Mouse (Mus musculus) hindbrain, embryonic 10.5 days (tissue): ENCODE results near the gene Zswim1. TPM values are rescaled to one million over a fixed set of nuclear protein-coding genes. Genes with fewer than 3 reads are reported as not detected.

Experiments used
- DNase-seq: peaks from one replicate; pipeline ENCODE4 v3.0.0-alpha.2; 2017; ENCODE audit warnings: low spot score
- H3K27ac ChIP-seq: fragments of 300-500 bp; sonication (generic); 2 replicates; pipeline ENCODE4 v1.5.1; 2016; ENCODE audit warnings: mild to moderate bottlenecking, moderate library complexity
- H3K27me3 ChIP-seq: fragments of 300-500 bp; sonication (generic); 2 replicates; pipeline ENCODE4 v1.6.1; 2016; ENCODE audit warnings: mild to moderate bottlenecking; ENCODE audit not compliant: poor library complexity, insufficient read depth, severe bottlenecking
- H3K36me3 ChIP-seq: fragments of 300-500 bp; sonication (generic); 2 replicates; pipeline ENCODE4 v1.6.1; 2016; ENCODE audit warnings: mild to moderate bottlenecking, moderate library complexity
- H3K4me1 ChIP-seq: fragments of 300-500 bp; sonication (generic); replicated peaks from 2 replicates; pipeline ENCODE4 v1.6.1; 2016; ENCODE audit warnings: mild to moderate bottlenecking
- H3K4me3 ChIP-seq: fragments of 300-500 bp; sonication (generic); 2 replicates; pipeline ENCODE4 v1.5.1; 2016; ENCODE audit warnings: mild to moderate bottlenecking, moderate library complexity
- H3K9me3 ChIP-seq: fragments of 300-500 bp; sonication (generic); 2 replicates; pipeline ENCODE4 v1.6.1; 2016; ENCODE audit warnings: mild to moderate bottlenecking, moderate library complexity
- WGBS: fragments of 180-500 bp; shearing (Covaris S2); methylation state at CpG from one replicate; pipeline ENCODE4 v1.1.7; 2016; 5-methylcytosine and 5-hydroxymethylcytosine counted together
- polyA plus RNA-seq: library from polyadenylated mRNA; unstranded; fragments of >200 nt; fragmentation: Nextera tagmentation; extraction: Ambion mirVana; gene quantifications from 2 replicates; pipeline ENCODE4 v1.2.1, GENCODE M21; 2016

Zswim1 gene
- polyA plus RNA-seq, 1 experiment from 2014 or later, result 27.5 TPM

GRCm38 (mm10) chr2:164821060-164821459 lies 1.4 kb upstream of the Zswim1 start:
- H3K4me1 ChIP-seq, result peaks cover 28% of the 10 kb centered on the region
- no peaks in the 10 kb centered on the region for H3K9me3 ChIP-seq
- no peak overlapping the region for H3K27ac ChIP-seq
- H3K4me3 ChIP-seq, result no peak overlapping the region
- no peaks in the 10 kb centered on the region for H3K27me3 ChIP-seq
- WGBS, result 88% methylated on average over 6 of the region's 6 CpGs
- H3K36me3 ChIP-seq, result peaks cover 37% of the 10 kb centered on the region
- DNase-seq, result no peak

GRCm38 (mm10) chr2:164823181-164823585 lies 697 bp downstream of the Zswim1 start:
- H3K27ac ChIP-seq, result peak overlapping the region; percentile 89
- H3K4me1 ChIP-seq, result peaks cover 22% of the 10 kb centered on the region
- no peaks in the 10 kb centered on the region for H3K9me3 ChIP-seq
- peak overlapping the region; percentile 78 for H3K4me3 ChIP-seq
- H3K27me3 ChIP-seq, result no peaks in the 10 kb centered on the region
- WGBS, result 3% methylated on average over 10 of the region's 10 CpGs
- DNase-seq, result no peak
- peaks cover 58% of the 10 kb centered on the region for H3K36me3 ChIP-seq

GRCm38 (mm10) chr2:164823969-164824368 lies 1.5 kb downstream of the Zswim1 start:
- no peak for DNase-seq
- no peaks in the 10 kb centered on the region for H3K9me3 ChIP-seq
- WGBS, result 98% methylated on average over 4 of the region's 4 CpGs
- peak overlapping the region; percentile 78 for H3K4me3 ChIP-seq
- no peaks in the 10 kb centered on the region for H3K27me3 ChIP-seq
- H3K4me1 ChIP-seq, result peaks cover 22% of the 10 kb centered on the region
- no peak overlapping the region for H3K27ac ChIP-seq
- peaks cover 66% of the 10 kb centered on the region for H3K36me3 ChIP-seq

GRCm38 (mm10) chr2:164825521-164825920 lies 3.0 kb downstream of the Zswim1 start:
- DNase-seq, result no peak
- Histone ChIP-seq H3K9me3 (no peaks in the 10 kb centered on the region), H3K36me3 (peaks cover 60% of the 10 kb centered on the region), H3K4me3 (no peak overlapping the region), H3K4me1 (peaks cover 22% of the 10 kb centered on the region), H3K27ac (no peak overlapping the region), H3K27me3 (no peaks in the 10 kb centered on the region)
- WGBS, result 94% methylated on average over 17 of the region's 17 CpGs

- no peak for DNase-seq
- 90% methylated on average over 16 of the region's 16 CpGs for WGBS
- peaks cover 48% of the 10 kb centered on the region for H3K36me3 ChIP-seq
- no peaks in the 10 kb centered on the region for H3K27me3 ChIP-seq
- no peaks in the 10 kb centered on the region for H3K9me3 ChIP-seq
- H3K4me1 ChIP-seq, result peaks cover 18% of the 10 kb centered on the region
- no peak overlapping the region for H3K4me3 ChIP-seq
- no peak overlapping the region for H3K27ac ChIP-seq
Observed at GRCm38 (mm10) chr2:164827146-164827850, 4.8 kb downstream of the Zswim1 start.

GRCm38 (mm10) chr2:164828437-164828836 lies 6.0 kb downstream of the Zswim1 start, which contains the start of gene Spata25:
Gene Spata25, minus strand, starts transcription at chr2:164828537.
- peaks cover 48% of the 10 kb centered on the region for H3K36me3 ChIP-seq
- 85% methylated on average over 6 of the region's 6 CpGs for WGBS
- H3K4me1 ChIP-seq, result peaks cover 21% of the 10 kb centered on the region
- H3K27ac ChIP-seq, result no peak within 1 kb of the TSS
- H3K4me3 ChIP-seq, result no peak within 1 kb of the TSS
- DNase-seq, result no peak
- no peaks in the 10 kb centered on the region for H3K27me3 ChIP-seq
- H3K9me3 ChIP-seq, result no peaks in the 10 kb centered on the region

- Histone ChIP-seq H3K27ac (no peak overlapping the region), H3K4me1 (peaks cover 18% of the 10 kb centered on the region), H3K4me3 (no peak overlapping the region), H3K36me3 (peaks cover 48% of the 10 kb centered on the region), H3K27me3 (no peaks in the 10 kb centered on the region), H3K9me3 (no peaks in the 10 kb centered on the region)
- WGBS, result 89% methylated on average over 1 of the region's 1 CpGs
- DNase-seq, result no peak
Observed at GRCm38 (mm10) chr2:164829090-164829489, 6.6 kb downstream of the Zswim1 start.

- peaks cover 31% of the 10 kb centered on the region for H3K4me1 ChIP-seq
- H3K9me3 ChIP-seq, result no peaks in the 10 kb centered on the region
- 88% methylated on average over 10 of the region's 10 CpGs for WGBS
- no peak overlapping the region for H3K27ac ChIP-seq
- no peak for DNase-seq
- H3K27me3 ChIP-seq, result no peaks in the 10 kb centered on the region
- no peak overlapping the region for H3K4me3 ChIP-seq
- peaks cover 39% of the 10 kb centered on the region for H3K36me3 ChIP-seq
Observed at GRCm38 (mm10) chr2:164831029-164831428, 8.5 kb downstream of the Zswim1 start.

- H3K27me3 ChIP-seq, result no peaks in the 10 kb centered on the region
- peak overlapping the region; percentile 92 for H3K27ac ChIP-seq
- peaks cover 38% of the 10 kb centered on the region for H3K36me3 ChIP-seq
- WGBS, result 66% methylated on average over 16 of the region's 16 CpGs
- H3K4me1 ChIP-seq, result peaks cover 31% of the 10 kb centered on the region
- no peaks in the 10 kb centered on the region for H3K9me3 ChIP-seq
- DNase-seq, result no peak
- H3K4me3 ChIP-seq, result peak overlapping the region; percentile 81
Observed at GRCm38 (mm10) chr2:164832032-164832747, 9.7 kb downstream of the Zswim1 start.

- WGBS, result 1% methylated on average over 35 of the region's 35 CpGs
- Histone ChIP-seq H3K9me3 (no peaks in the 10 kb centered on the region), H3K4me1 (peaks cover 31% of the 10 kb centered on the region), H3K4me3 (peak within 1 kb of the TSS; percentile 81), H3K27ac (peak within 1 kb of the TSS; percentile 92), H3K36me3 (peaks cover 38% of the 10 kb centered on the region), H3K27me3 (no peaks in the 10 kb centered on the region)
- DNase-seq, result peak; percentile 69
Observed at GRCm38 (mm10) chr2:164832748-164833301, 10.3 kb downstream of the Zswim1 start, which contains the start of gene Ctsa. Gene Ctsa, plus strand, starts transcription at chr2:164832873.

- Histone ChIP-seq H3K4me1 (peaks cover 31% of the 10 kb centered on the region), H3K27ac (peak within 1 kb of the TSS; percentile 92), H3K9me3 (no peaks in the 10 kb centered on the region), H3K36me3 (peaks cover 38% of the 10 kb centered on the region), H3K4me3 (peak within 1 kb of the TSS; percentile 81), H3K27me3 (no peaks in the 10 kb centered on the region)
- DNase-seq, result peak; percentile 92
- under 1% methylated on average over 31 of the region's 31 CpGs for WGBS
Observed at GRCm38 (mm10) chr2:164833314-164833959, 11.0 kb downstream of the Zswim1 start, which contains the start of gene Neurl2. Gene Neurl2, minus strand, starts transcription at chr2:164833456.

- Histone ChIP-seq H3K27me3 (no peaks in the 10 kb centered on the region), H3K9me3 (no peaks in the 10 kb centered on the region), H3K36me3 (peaks cover 41% of the 10 kb centered on the region), H3K27ac (peak overlapping the region; percentile 92), H3K4me3 (peak overlapping the region; percentile 81), H3K4me1 (peaks cover 31% of the 10 kb centered on the region)
- 49% methylated on average over 8 of the region's 8 CpGs for WGBS
- no peak for DNase-seq
Observed at GRCm38 (mm10) chr2:164834531-164834930, 12.0 kb downstream of the Zswim1 start.
